Mouse (Mus musculus) cerebral cortex, adult 2 months (tissue): ENCODE measurements around the gene Lrp6.

Experiments
- WGBS: fragments of 180-500 bp; shearing (Covaris S2); methylation state at CpG from one replicate; pipeline ENCODE4 v1.1.7; 2018; 5-methylcytosine and 5-hydroxymethylcytosine counted together

Lrp6 gene

DNA sequence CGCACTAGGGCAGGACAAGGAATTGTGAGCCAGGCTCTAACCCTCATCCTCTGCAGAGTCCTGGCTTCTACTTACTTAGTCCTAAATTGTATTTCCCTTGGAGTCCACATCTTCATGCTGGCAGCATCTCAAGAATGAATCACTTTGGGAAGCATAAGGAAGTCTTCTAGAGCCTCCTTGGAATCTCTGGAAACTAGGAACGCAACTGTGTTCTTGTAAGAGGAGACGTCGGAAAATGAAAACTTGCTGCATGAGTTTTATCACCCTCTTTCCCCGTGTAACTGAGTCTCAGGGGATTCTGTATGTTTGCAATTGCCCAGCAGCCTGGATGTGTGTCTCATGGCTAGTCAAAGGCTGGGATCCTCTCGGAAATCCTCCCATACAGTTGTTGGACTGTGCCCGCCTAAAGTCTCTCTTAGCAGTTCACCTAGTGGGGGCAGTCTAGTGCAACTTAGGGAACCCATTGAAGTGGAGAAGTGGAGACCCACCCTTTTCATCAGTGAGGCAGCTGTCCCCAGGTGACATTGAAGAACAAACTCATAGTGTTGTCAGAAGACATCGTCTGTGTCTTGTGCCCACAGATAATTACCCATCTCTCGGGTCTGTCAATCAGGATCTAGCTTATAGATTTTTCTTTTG lies 136.5 kb downstream of the Lrp6 start:
- WGBS: 67% methylated on average over 9 of the region's 9 CpGs

DNA sequence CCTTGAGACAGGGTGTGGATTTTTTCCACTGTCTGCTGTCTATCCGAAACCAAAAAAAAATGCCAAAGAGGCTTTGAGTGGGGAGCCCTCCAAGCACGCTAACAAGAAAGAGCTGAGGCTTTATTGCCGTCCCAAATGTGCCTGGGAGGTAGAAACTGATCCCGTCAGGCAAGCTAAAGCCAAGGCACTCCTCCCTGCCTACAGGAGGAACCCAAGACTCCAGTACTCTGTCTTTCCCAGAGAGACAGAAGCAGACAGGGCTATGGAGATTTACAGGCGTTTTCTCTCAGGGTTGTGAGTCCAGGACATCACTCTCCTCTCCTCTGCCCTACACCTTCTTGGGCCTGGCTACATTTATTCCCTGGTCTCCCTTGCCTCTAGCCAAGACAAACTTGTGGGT lies 138.3 kb downstream of the Lrp6 start:
- 92% methylated on average over 5 of the region's 5 CpGs for WGBS

DNA sequence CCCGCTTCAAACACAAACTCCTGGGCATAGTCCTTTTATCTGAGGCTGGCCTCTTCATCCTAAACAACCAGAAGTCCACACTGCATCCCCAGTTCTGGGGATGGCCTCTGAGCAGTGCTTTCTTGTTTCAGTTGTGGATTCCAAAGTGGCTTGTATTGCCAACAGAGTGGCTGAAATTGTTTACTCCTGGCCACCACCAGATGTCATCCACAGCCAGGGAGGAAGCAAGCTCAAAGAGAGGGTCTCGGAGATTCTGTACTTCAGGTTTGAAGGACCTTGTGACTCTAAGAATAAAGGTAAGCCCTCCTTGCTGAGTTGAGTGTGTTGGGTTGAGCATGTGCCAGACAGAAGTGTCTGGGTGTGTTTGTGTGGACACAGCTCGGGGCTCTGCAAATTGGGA lies 139.6 kb downstream of the Lrp6 start:
- WGBS: 92% methylated on average over 3 of the region's 3 CpGs

DNA sequence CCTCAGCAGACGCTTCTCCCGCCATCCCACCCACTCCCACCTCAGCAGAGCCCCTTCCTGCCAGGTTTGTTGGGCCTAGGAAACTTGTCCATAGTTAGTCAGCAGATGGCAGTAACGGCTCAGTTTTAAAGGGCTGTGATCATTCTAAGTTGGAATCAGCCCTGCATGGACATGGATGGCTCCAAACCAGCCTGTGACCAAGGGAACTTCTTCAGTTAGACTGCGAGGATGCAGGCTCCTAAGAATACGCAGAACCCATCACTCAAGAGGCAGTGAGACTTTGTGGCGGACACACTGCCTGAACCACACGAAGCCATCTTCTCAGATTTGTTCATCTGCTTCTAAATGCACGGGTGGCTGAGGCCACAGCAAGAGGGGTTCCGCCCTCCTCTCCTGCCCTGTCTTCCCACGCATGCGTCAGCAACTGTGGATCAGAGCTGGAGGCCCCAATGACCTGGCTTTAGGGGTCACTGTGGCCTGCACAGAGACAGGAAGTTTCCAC lies 141.5 kb downstream of the Lrp6 start:
- 23% methylated on average over 11 of the region's 11 CpGs for WGBS

DNA sequence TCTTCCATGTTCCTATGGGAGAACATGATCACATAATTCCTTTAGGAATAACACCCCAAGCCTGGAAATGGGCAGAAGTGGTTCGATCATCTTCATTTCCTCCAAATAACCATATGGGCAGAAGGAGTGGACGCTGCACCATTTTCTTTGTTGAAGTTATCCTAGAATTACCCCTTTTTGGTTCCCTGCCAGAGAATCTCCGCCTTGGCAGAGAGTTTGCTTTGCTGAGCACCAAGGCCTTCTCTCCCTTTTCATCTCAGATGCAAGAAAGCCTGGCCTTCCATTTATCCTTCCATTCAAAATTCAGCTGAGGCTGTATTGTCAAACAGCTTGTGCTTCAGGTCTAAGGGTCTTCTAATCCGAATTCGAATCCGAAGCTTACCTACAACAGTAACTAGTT lies 144.8 kb downstream of the Lrp6 start:
- WGBS: 65% methylated on average over 6 of the region's 6 CpGs

DNA sequence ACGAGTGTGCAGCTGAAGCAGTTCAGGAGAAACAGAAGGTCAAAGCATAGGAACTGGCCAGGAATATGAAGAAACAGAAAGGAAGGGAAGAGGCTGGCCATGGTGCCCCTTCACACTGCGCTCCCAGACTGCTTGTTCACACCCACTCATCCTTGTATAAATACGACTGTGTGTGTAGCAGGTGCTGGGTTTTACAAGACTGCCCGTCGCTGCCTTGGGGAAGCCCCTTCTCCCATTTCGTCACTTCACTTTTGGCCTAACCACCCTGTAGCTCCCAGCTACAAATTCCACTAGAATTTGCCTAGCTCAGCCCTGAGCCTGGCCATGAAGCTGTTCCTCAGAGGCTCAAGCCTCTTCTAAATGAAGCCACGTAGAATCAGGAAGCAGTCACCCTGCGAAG lies 146.4 kb downstream of the Lrp6 start:
- 60% methylated on average over 8 of the region's 8 CpGs for WGBS

- 51% methylated on average over 3 of the region's 3 CpGs for WGBS
Observed at GRCm38 (mm10) chr6:134417886-134418285, 148.9 kb downstream of the Lrp6 start.

DNA sequence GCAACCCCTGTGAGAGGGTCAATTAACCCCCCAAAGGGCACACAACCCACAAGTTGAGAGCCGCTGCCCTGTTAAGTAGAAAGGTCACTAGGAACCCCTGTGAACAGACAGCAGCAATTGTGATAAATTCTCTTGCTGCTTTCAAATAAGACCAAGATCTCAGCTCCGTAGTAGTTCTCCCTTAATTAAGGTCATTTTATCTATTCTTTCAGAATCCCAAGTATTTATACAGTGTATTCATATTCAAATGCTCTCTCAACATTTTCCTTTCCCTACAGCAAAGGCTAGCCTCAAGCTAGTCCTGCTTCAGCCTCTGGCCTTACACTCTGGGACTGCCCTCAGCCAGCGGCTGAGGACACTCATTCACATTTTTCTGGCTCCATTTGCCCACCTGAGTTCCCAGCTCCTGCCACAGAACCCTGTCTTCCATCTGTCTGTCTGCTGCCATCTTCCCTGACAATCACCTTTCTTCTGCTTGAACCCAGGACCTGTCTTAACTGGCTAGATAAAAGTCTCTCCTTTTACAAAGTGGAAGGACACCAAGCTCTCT lies 150.1 kb downstream of the Lrp6 start:
- 86% methylated on average over 3 of the region's 3 CpGs for WGBS

DNA sequence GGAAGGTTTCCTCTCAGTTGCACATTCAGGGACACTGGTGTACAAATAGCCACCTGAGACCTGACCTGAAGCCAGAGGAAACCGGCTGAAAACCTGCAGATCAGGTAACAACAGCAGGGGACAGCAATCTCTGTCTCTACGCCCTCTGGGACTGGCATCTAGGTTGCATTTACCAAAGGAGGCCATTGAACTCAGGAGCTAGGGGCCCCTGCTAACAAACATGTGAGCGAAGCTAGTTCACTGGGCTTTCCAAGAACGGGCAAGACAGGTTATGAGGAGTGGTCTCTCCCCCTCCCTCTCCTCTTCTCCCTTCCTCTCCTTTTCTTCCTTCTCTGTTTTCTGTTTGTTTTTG lies 152.3 kb downstream of the Lrp6 start:
- 87% methylated on average over 4 of the region's 4 CpGs for WGBS

- WGBS: 64% methylated on average over 18 of the region's 18 CpGs
Observed at GRCm38 (mm10) chr6:134413706-134414531, 152.8 kb downstream of the Lrp6 start.

DNA sequence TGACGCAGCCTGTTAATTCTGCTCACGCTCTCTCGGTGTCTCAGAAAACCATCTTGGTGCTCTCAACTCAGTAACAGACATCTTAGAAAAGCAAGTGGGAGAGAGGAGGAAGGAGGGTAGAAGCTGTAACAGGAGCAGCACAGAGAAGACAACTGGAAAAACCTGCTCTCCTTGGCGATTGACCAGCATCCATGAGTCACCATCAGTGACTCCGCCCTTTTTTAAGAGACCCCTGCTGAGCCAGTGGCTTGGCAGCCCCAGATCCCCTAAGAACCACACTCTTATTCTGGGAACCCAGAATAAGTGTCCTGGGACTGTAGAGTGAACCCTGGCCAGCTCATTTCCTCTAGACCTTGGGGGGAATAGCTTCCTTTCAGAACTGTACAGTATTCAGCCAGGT lies 159.5 kb downstream of the Lrp6 start:
- WGBS: 80% methylated on average over 5 of the region's 5 CpGs

GRCm38 (mm10) chr6:134403684-134404070 lies 163.1 kb downstream of the Lrp6 start:
- 89% methylated on average over 9 of the region's 9 CpGs for WGBS

DNA sequence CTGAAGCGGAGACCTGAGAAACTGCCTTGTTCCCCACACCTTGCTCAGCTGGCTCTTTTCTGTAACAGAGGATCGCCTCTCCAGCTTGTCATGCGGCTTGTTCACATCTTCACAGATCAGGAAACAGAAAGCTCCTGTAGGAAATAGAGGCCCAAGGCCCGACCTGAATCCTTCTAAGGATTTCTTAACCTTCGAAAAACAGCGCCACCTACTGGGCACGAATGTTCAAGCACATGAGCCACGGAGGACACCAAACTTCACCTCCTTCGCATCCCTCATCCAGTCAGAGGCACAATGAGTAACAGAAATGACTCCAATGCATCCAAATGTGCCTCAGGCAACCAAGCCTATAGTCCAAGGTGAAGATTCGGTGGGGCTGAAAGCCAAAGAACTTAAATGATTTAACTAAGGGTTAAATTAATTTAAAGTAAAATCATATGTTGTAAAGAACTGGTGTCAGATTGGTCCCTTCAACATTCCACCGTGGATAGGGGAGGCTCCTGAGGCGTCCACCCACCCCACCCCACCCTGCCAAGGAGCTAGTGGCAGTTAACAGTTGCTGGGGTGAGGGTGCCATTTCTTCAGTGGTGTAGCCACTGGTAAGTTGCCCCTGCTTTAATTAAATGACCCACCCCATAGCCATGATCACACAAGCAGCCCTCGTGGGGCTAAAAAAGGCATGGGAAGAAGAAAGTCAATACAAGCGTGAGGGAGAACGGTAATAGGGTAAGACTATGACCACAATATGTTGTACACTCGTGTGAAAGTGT lies 163.7 kb downstream of the Lrp6 start:
- 47% methylated on average over 16 of the region's 16 CpGs for WGBS
